Mouse (Mus musculus): ENCODE measurements at regions not wholly inside any gene's neighbourhood (a gene's known extent, or its start where the extent isn't known, plus 50 kb on each side); places are given as distances from the start of the nearest gene placed in this dataset.

GRCm38 (mm10) chr15:8903651-8904050 is 64.1 kb upstream of the Ranbp3l start:
- no peak for DNase-seq (ENCODE audit: low read depth, low spot score)

GRCm38 (mm10) chr15:8897487-8898158 is 70.1 kb upstream of the Ranbp3l start:
- no peak for DNase-seq (ENCODE audit: low read depth, low spot score)

GRCm38 (mm10) chr15:8896856-8897255 is 70.9 kb upstream of the Ranbp3l start:
- no peak for DNase-seq (ENCODE audit: low read depth, low spot score)

GRCm38 (mm10) chr15:8896391-8896790 is 71.4 kb upstream of the Ranbp3l start:
- no peak for DNase-seq (ENCODE audit: low read depth, low spot score)

- no peak for DNase-seq (ENCODE audit: low read depth, low spot score)
Observed at GRCm38 (mm10) chr15:8885585-8885984, 82.2 kb upstream of the Ranbp3l start.

- peak; percentile 14 for DNase-seq (ENCODE audit: low read depth, low spot score)
Observed at GRCm38 (mm10) chr15:8884608-8885467, 82.9 kb upstream of the Ranbp3l start.

GRCm38 (mm10) chr15:8882880-8883539 is 84.7 kb upstream of the Ranbp3l start:
- no peak for DNase-seq (ENCODE audit: low read depth, low spot score)

GRCm38 (mm10) chr15:8874884-8875493 is 92.8 kb upstream of the Ranbp3l start:
- DNase-seq (ENCODE audit: low read depth, low spot score): no peak

GRCm38 (mm10) chr15:8868021-8868420 is 99.7 kb upstream of the Ranbp3l start:
- DNase-seq (ENCODE audit: low read depth, low spot score): no peak

- no peak for DNase-seq (ENCODE audit: low read depth, low spot score)
Observed at GRCm38 (mm10) chr15:8867160-8867891, 100.4 kb upstream of the Ranbp3l start.

- DNase-seq (ENCODE audit: low read depth, low spot score): no peak
Observed at GRCm38 (mm10) chr15:8865089-8865933, 102.4 kb upstream of the Ranbp3l start.

GRCm38 (mm10) chr15:8856419-8857084 is 111.2 kb upstream of the Ranbp3l start:
- DNase-seq (ENCODE audit: low read depth, low spot score): no peak

GRCm38 (mm10) chr15:8855511-8855910 is 112.2 kb upstream of the Ranbp3l start:
- DNase-seq (ENCODE audit: low read depth, low spot score): no peak

- DNase-seq (ENCODE audit: low read depth, low spot score): no peak
Observed at GRCm38 (mm10) chr15:8854336-8854735, 113.4 kb upstream of the Ranbp3l start.

- DNase-seq (ENCODE audit: low read depth, low spot score): no peak
Observed at GRCm38 (mm10) chr15:8850996-8851395, 116.8 kb upstream of the Ranbp3l start.

GRCm38 (mm10) chr15:8849413-8849812 is 118.3 kb upstream of the Ranbp3l start:
- peak; percentile 79 for DNase-seq (ENCODE audit: low read depth, low spot score)

GRCm38 (mm10) chr15:8842129-8842528 is 125.6 kb upstream of the Ranbp3l start:
- no peak for DNase-seq (ENCODE audit: low read depth, low spot score)

GRCm38 (mm10) chr15:8839462-8839861 is 128.3 kb upstream of the Ranbp3l start:
- DNase-seq (ENCODE audit: low read depth, low spot score): peak; percentile 59

GRCm38 (mm10) chr15:8834151-8834550 is 123.6 kb upstream of the Slc1a3 start:
- peak; percentile 78 for DNase-seq (ENCODE audit: low read depth, low spot score)

- no peak for DNase-seq (ENCODE audit: low read depth, low spot score)
Observed at GRCm38 (mm10) chr15:8832970-8833369, 122.4 kb upstream of the Slc1a3 start.

All from ES-CJ7 (cell line).